13 mouse cellular contexts compared by ENCODE assay signal in the genomic region with DNA sequence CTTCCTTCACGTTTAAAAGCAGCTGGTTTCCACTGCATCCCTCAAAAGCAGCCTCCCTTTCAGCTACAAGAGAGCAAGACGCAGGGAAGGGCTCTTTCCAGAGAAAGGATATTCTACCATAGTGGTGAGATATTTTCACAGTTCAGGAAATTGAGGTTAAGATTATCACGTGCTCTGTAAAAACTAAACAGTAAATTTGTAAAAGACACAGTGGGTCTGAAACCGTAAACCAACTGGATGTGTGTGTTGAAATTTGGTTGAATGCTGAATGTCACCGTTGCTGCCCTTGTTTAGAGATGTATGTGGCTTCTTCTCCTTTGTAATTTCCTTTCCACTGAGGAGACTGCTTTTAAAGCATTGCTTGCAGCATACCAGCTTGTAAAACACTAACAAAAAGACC.
DNase-seq lines count a peak whose midpoint lies in the region; ATAC-seq and TF ChIP-seq lines count a peak whose summit lies in the region.
"Had no signal": no experiment of that assay in that cellular context is flagged by ENCODE, and none has a peak within 500 bp of the region (broad histone marks: within the 10 kb centered on the region; RNA-seq: fewer than 3 reads in every experiment).

No protein-coding gene starts in this region.

- DNase-seq in heart, postnatal 25 days (ENCODE audit: low spot score), result no peak
- no peak for DNase-seq in spleen, adult 2 months (ENCODE audit: low read depth in 1 of 2, low spot score in 2 of 2)
- no peak for DNase-seq in spleen, adult 12 weeks (ENCODE audit: low spot score)
- no peak for DNase-seq in cerebellum, postnatal 4 days (ENCODE audit: low spot score in 2 of 2)
- DNase-seq in cerebellum, adult 11 months, result no peak
- DNase-seq: cerebellum, adult 2 months; kidney, adult 9 months; lung, adult 2 months; thymus, postnatal 25 days had no signal

- no peak overlapping the region for H3K4me2 ChIP-seq in heart, embryonic 13.5 days
- H3K4me2 ChIP-seq: limb, embryonic 13.5 days had no signal

- no peaks in the 10 kb centered on the region for H3K27me3 ChIP-seq in heart, embryonic 13.5 days (replicated peaks)
- no peaks in the 10 kb centered on the region for H3K27me3 ChIP-seq in spleen, adult 2 months (ENCODE audit: control insufficient read depth, insufficient read depth, low read length)
- H3K27me3 ChIP-seq: limb, embryonic 13.5 days had no signal

- TF ChIP-seq POLR2A in spleen, adult 2 months (IDR thresholded peaks at IDR 0.05; ENCODE audit: low read depth, low read length), result no peak

- H3K4me1 ChIP-seq in heart, embryonic 13.5 days, result peaks cover 12% of the 10 kb centered on the region
- peaks cover 7% of the 10 kb centered on the region; the same call in 1 of the 2 replicates for H3K4me1 ChIP-seq in spleen, adult 2 months (ENCODE audit: control insufficient read depth, insufficient read depth, insufficient read length)

- no peaks in the 10 kb centered on the region for H3K9me3 ChIP-seq in heart, embryonic 13.5 days
- H3K9me3 ChIP-seq: limb, embryonic 13.5 days had no signal

- intact Hi-C loops in heart, postnatal 25 days (cut with DNase I), result no loop called here

- no peak overlapping the region for H3K9ac ChIP-seq in heart, embryonic 13.5 days
- H3K9ac ChIP-seq: limb, embryonic 13.5 days had no signal

- no peaks in the 10 kb centered on the region for H3K36me3 ChIP-seq in heart, embryonic 13.5 days
- no peaks in the 10 kb centered on the region for H3K36me3 ChIP-seq in spleen, adult 2 months (ENCODE audit: control insufficient read depth, insufficient read depth, low read length)
- H3K36me3 ChIP-seq in macrophage (ENCODE audit: inconsistent target), result no peaks in the 10 kb centered on the region
- H3K36me3 ChIP-seq: limb, embryonic 13.5 days had no signal

- no peak for TF ChIP-seq CTCF in spleen, adult 2 months (IDR thresholded peaks at IDR 0.05; ENCODE audit: extremely low read depth, insufficient read depth, insufficient read length, insufficient replicate concordance)

- WGBS in heart, embryonic 13.5 days, result 43% methylated on average over 5 of the region's 5 CpGs
- WGBS in spleen, adult 2 months, result 4% methylated on average over 5 of the region's 5 CpGs
- 9% methylated on average over 5 of the region's 5 CpGs for WGBS in macrophage (ENCODE audit: missing documents)

- H3K27ac ChIP-seq in heart, embryonic 13.5 days (replicated peaks), result 0 out of 2 replicates have a peak overlapping the region, but pooled peaks have one; percentile 5
- H3K27ac ChIP-seq in spleen, adult 2 months (ENCODE audit: insufficient read depth, low read length), result 0 out of 2 replicates have a peak overlapping the region, but pooled peaks have one; percentile 43
- no peak overlapping the region for H3K27ac ChIP-seq in macrophage
- H3K27ac ChIP-seq: left cerebral cortex, adult 2 months; limb, embryonic 13.5 days had no signal

- no peak for ATAC-seq in heart, embryonic 13.5 days (ENCODE audit: extremely low read depth, insufficient number of reproducible peaks, low FRiP score, low TSS enrichment)

- H3K79me2 ChIP-seq in macrophage (ENCODE audit: inconsistent target), result no peaks in the 10 kb centered on the region

- H3K4me3 ChIP-seq in heart, embryonic 13.5 days, result no peak overlapping the region
- H3K4me3 ChIP-seq in spleen, adult 2 months (ENCODE audit: extremely low read depth, insufficient read depth, insufficient read length), result peak overlapping the region; percentile 45; the same call in 1 of the 2 replicates
- H3K4me3 ChIP-seq in macrophage (ENCODE audit: inconsistent target), result peak overlapping the region; percentile 5; the same call in 1 of the 2 replicates
- H3K4me3 ChIP-seq: left cerebral cortex, adult 2 months; limb, embryonic 13.5 days had no signal
